Mouse (Mus musculus) cerebellum, adult 8-10 months (tissue): ENCODE measurements around the gene 4930469K13Rik.
"Not testable (repeated sequence)": the region's sequence is repeated elsewhere in the genome, so short reads cannot be mapped to it uniquely, and the experiment has no call there.

ENCODE experiments used
- DNase-seq: peaks from one replicate; pipeline ENCODE4 v3.0.0; 2022

The 4930469K13Rik gene

GRCm38 (mm10) chr11:34098422-34098821 is at the start of gene 4930469K13Rik:
4930469K13Rik (minus strand) TSS chr11:34098554.
- DNase-seq = no peak

- no peak for DNase-seq
Observed at GRCm38 (mm10) chr11:34146934-34147333, 48.6 kb upstream of the 4930469K13Rik start.

GRCm38 (mm10) chr11:34144421-34144820 is 46.1 kb upstream of the 4930469K13Rik start:
- DNase-seq = peak; percentile 41

GRCm38 (mm10) chr11:34143984-34144383 is 45.6 kb upstream of the 4930469K13Rik start:
- no peak for DNase-seq

- no peak for DNase-seq
Observed at GRCm38 (mm10) chr11:34139296-34139695, 40.9 kb upstream of the 4930469K13Rik start.

GRCm38 (mm10) chr11:34128412-34128811 is 30.1 kb upstream of the 4930469K13Rik start:
- no peak for DNase-seq

GRCm38 (mm10) chr11:34125727-34126126 is 27.4 kb upstream of the 4930469K13Rik start:
- DNase-seq = not testable (repeated sequence)

- DNase-seq = no peak
Observed at GRCm38 (mm10) chr11:34124852-34125251, 26.5 kb upstream of the 4930469K13Rik start.

GRCm38 (mm10) chr11:34123147-34123546 is 24.8 kb upstream of the 4930469K13Rik start:
- peak; percentile 15 for DNase-seq

- no peak for DNase-seq
Observed at GRCm38 (mm10) chr11:34118319-34118718, 20.0 kb upstream of the 4930469K13Rik start.

- no peak for DNase-seq
Observed at GRCm38 (mm10) chr11:34117581-34117980, 19.2 kb upstream of the 4930469K13Rik start.

- DNase-seq = no peak
Observed at GRCm38 (mm10) chr11:34116572-34117135, 18.3 kb upstream of the 4930469K13Rik start.

- DNase-seq = no peak
Observed at GRCm38 (mm10) chr11:34113760-34114159, 15.4 kb upstream of the 4930469K13Rik start.

- DNase-seq = no peak
Observed at GRCm38 (mm10) chr11:34112781-34113380, 14.5 kb upstream of the 4930469K13Rik start.

GRCm38 (mm10) chr11:34111940-34112339 is 13.6 kb upstream of the 4930469K13Rik start:
- no peak for DNase-seq

GRCm38 (mm10) chr11:34109260-34109659 is 10.9 kb upstream of the 4930469K13Rik start:
- DNase-seq = no peak

- DNase-seq = no peak
Observed at GRCm38 (mm10) chr11:34104919-34105318, 6.6 kb upstream of the 4930469K13Rik start.

- no peak for DNase-seq
Observed at GRCm38 (mm10) chr11:34101827-34102226, 3.5 kb upstream of the 4930469K13Rik start.

- no peak for DNase-seq
Observed at GRCm38 (mm10) chr11:34087064-34087463, 11.3 kb downstream of the 4930469K13Rik start.

GRCm38 (mm10) chr11:34086164-34086751 is 12.1 kb downstream of the 4930469K13Rik start:
- DNase-seq = no peak

- no peak for DNase-seq
Observed at GRCm38 (mm10) chr11:34084639-34085038, 13.7 kb downstream of the 4930469K13Rik start.

GRCm38 (mm10) chr11:34083795-34084194 is 14.6 kb downstream of the 4930469K13Rik start:
- DNase-seq = no peak

GRCm38 (mm10) chr11:34079542-34080464 is 18.6 kb downstream of the 4930469K13Rik start:
- no peak for DNase-seq
